Mouse (Mus musculus): ENCODE data around the gene Bicral. TPM values are rescaled to one million over a fixed set of nuclear protein-coding genes. Genes with fewer than 3 reads are reported as not detected.

The Bicral gene
- polyA plus RNA-seq, 1 experiment from 2014 or later = 7.8 TPM

- WGBS = 1% methylated on average over 44 of the region's 44 CpGs
- H3K4me3 ChIP-seq = peak within 1 kb of the TSS; percentile 71
- ATAC-seq (ENCODE audit: low FRiP score, low read depth) = peak; percentile 97
- H3K27me3 ChIP-seq = no peaks in the 10 kb centered on the region
- peaks cover 8% of the 10 kb centered on the region for H3K4me1 ChIP-seq
- H3K4me2 ChIP-seq (replicated peaks) = peak within 1 kb of the TSS; percentile 68
- H3K9ac ChIP-seq (replicated peaks) = peak within 1 kb of the TSS; percentile 81
- H3K36me3 ChIP-seq = peaks cover 30% of the 10 kb centered on the region
- H3K9me3 ChIP-seq = no peaks in the 10 kb centered on the region
- H3K27ac ChIP-seq (replicated peaks) = peak within 1 kb of the TSS; percentile 83
Measured at GRCm38 (mm10) chr17:46782341-46783221, 75.7 kb downstream of the Bicral start, which contains the start of gene Rpl7l1. Rpl7l1 (minus strand) TSS chr17:46782672.

DNA sequence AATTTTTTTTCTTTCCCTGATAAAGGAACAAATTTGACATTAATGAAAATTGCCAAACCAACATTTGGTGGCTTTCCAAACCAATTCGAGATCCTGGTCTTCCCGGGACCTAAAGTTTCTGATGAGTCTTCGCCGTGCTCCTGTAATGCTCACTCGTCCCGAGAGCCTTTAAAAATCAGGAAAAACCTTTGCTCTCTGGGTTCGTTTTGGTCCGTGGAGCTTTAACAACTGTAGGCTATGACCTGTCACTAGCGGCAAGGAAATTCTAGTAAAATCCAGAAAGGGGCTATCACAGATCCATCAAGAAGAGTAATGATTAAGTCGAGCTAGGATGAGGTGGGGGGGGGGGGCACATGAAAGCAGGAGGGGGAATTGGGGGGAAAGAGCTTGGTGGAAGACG lies 76.4 kb downstream of the Bicral start:
- 9% methylated on average over 11 of the region's 11 CpGs for whole genome bisulfite sequencing
- Histone ChIP-seq H3K27me3 (no peaks in the 10 kb centered on the region), H3K9ac (replicated peaks) (peak overlapping the region; percentile 81), H3K9me3 (no peaks in the 10 kb centered on the region), H3K27ac (replicated peaks) (peak overlapping the region; percentile 83), H3K36me3 (peaks cover 37% of the 10 kb centered on the region), H3K4me3 (peak overlapping the region; percentile 71), H3K4me2 (replicated peaks) (peak overlapping the region; percentile 68), H3K4me1 (peaks cover 8% of the 10 kb centered on the region)
- no peak for ATAC-seq (ENCODE audit: low FRiP score, low read depth)

GRCm38 (mm10) chr17:46776087-46776486 lies 82.2 kb downstream of the Bicral start:
- no peak for ATAC-seq (ENCODE audit: low FRiP score, low read depth)
- peaks cover 21% of the 10 kb centered on the region for H3K4me1 ChIP-seq
- no peaks in the 10 kb centered on the region for H3K9me3 ChIP-seq
- H3K27me3 ChIP-seq = no peaks in the 10 kb centered on the region
- 85% methylated on average over 3 of the region's 3 CpGs for WGBS
- H3K36me3 ChIP-seq = peaks cover 61% of the 10 kb centered on the region
- H3K4me2 ChIP-seq (replicated peaks) = no peak overlapping the region
- H3K9ac ChIP-seq (replicated peaks) = no peak overlapping the region
- H3K4me3 ChIP-seq = no peak overlapping the region
- H3K27ac ChIP-seq (replicated peaks) = no peak overlapping the region

GRCm38 (mm10) chr17:46775070-46775469 lies 83.2 kb downstream of the Bicral start:
- 94% methylated on average over 9 of the region's 9 CpGs for WGBS
- Histone ChIP-seq H3K9me3 (no peaks in the 10 kb centered on the region), H3K36me3 (peaks cover 55% of the 10 kb centered on the region), H3K4me3 (no peak overlapping the region), H3K27me3 (no peaks in the 10 kb centered on the region), H3K4me2 (replicated peaks) (no peak overlapping the region), H3K4me1 (peaks cover 19% of the 10 kb centered on the region), H3K9ac (replicated peaks) (no peak overlapping the region), H3K27ac (replicated peaks) (no peak overlapping the region)
- ATAC-seq (ENCODE audit: low FRiP score, low read depth) = no peak

DNA sequence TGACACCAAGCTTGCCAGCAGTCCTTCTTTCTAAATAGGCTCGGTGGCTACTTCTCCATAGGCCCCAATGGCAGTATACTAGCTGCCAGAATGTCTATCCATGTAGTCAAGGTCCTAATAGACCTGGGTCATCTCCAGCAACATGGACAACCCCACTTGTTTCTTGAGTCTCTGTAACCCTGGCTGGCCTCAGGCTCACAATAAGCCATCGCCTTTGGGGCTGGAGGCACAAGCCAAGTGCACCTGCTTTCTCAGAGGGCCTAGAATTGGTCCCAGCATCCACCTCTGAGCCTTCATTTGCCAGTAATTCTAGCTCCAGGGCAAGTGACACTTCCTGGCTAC lies 84.2 kb downstream of the Bicral start:
- Histone ChIP-seq H3K4me2 (replicated peaks) (peak overlapping the region; percentile 87), H3K9ac (replicated peaks) (no peak overlapping the region)
- 45% methylated on average over 2 of the region's 2 CpGs for WGBS

DNA sequence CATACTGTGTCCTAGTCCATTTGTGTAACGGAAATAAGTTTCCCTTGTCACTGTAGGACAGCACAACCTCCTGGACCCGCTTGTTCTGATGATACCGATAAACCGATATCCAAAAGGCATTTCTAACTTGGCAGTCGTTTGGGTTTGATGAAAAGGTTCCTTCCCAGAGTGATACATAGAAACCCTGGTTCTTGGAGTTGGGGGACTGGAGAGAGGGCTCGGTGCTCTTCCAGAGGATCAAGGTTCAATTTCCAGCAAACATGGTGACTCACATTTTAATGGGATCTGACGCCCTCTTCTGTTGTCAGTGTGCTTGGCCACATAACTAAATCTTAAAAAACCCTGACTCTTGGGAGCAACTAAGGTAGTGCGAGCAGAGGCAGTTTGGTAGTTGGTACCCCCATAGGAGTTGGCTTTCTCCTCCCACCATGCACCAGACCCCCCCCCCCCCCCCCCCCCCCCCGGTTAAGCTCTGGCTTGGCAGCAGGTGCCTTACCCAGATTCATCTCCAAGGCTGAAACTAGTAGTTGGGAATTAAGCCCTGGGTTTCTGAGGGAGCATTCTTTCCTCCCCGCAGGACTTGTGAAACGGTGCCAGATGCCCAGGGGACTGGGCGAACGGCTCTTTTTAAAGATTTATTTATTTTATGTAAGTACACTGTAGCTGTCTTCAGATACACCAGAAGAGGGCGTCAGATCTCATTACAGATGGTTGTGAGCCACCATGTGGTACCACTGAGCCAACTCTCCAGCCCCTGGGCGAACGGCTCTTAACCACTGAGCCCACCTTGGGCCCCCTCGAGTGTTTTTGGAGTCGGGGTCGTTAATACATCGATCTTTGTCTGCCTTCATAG lies 84.8 kb downstream of the Bicral start:
- Histone ChIP-seq H3K27me3 (no peaks in the 10 kb centered on the region), H3K9me3 (no peaks in the 10 kb centered on the region), H3K36me3 (peaks cover 40% of the 10 kb centered on the region), H3K4me2 (replicated peaks) (peak overlapping the region; percentile 87), H3K4me1 (peaks cover 19% of the 10 kb centered on the region), H3K27ac (replicated peaks) (peak overlapping the region; percentile 50; the same call in 1 of the 2 replicates), H3K9ac (replicated peaks) (peak overlapping the region; percentile 67), H3K4me3 (peak overlapping the region; percentile 68)
- WGBS = 13% methylated on average over 18 of the region's 20 CpGs
- ATAC-seq (ENCODE audit: low FRiP score, low read depth) = no peak; the same call in 1 of the 2 replicates

More for the DNA sequence above, 84.2 kb downstream of the Bicral start:
- ATAC-seq (ENCODE audit: low FRiP score, low read depth) = no peak
- Histone ChIP-seq H3K4me3 (0 out of 2 replicates have a peak overlapping the region, but pooled peaks have one; percentile 68), H3K27ac (replicated peaks) (no peak overlapping the region), H3K4me1 (peaks cover 19% of the 10 kb centered on the region), H3K27me3 (no peaks in the 10 kb centered on the region), H3K9me3 (no peaks in the 10 kb centered on the region), H3K36me3 (peaks cover 46% of the 10 kb centered on the region)

GRCm38 (mm10) chr17:46772404-46773277 lies 85.6 kb downstream of the Bicral start, which contains the start of gene 2310039H08Rik:
2310039H08Rik (plus strand) TSS chr17:46772635.
- peaks cover 32% of the 10 kb centered on the region for H3K36me3 ChIP-seq
- peak within 1 kb of the TSS; percentile 87 for H3K4me2 ChIP-seq (replicated peaks)
- H3K4me3 ChIP-seq = peak within 1 kb of the TSS; percentile 68
- peaks cover 19% of the 10 kb centered on the region for H3K4me1 ChIP-seq
- H3K9me3 ChIP-seq = no peaks in the 10 kb centered on the region
- under 1% methylated on average over 50 of the region's 50 CpGs for WGBS
- peak within 1 kb of the TSS; percentile 50 for H3K27ac ChIP-seq (replicated peaks)
- peak; percentile 93 for ATAC-seq (ENCODE audit: low FRiP score, low read depth)
- no peaks in the 10 kb centered on the region for H3K27me3 ChIP-seq
- H3K9ac ChIP-seq (replicated peaks) = peak within 1 kb of the TSS; percentile 67

DNA sequence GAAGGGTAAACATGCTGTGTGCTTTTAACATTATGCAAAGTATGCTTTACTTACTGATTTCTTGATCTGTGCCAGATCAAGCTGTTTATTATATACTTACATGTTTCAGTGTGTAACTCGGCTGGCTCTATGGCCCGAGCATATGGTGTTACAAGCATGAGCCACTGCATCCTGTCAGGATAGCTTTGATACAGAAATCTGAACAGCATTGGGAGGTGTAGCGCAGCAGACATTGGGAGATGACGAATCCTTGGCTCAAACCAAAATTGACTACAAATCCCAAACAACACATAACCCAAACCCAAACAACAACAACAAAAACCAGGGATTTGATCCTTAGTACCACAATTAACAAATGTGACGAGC lies 86.3 kb downstream of the Bicral start:
- H3K36me3 ChIP-seq = peaks cover 25% of the 10 kb centered on the region
- H3K9me3 ChIP-seq = no peaks in the 10 kb centered on the region
- H3K4me1 ChIP-seq = peaks cover 19% of the 10 kb centered on the region
- 0 out of 2 replicates have a peak, but pooled peaks have one; percentile 8 for ATAC-seq (ENCODE audit: low FRiP score, low read depth)
- H3K4me2 ChIP-seq (replicated peaks) = peak overlapping the region; percentile 87
- no peaks in the 10 kb centered on the region for H3K27me3 ChIP-seq
- 9% methylated on average over 5 of the region's 5 CpGs for WGBS
- H3K4me3 ChIP-seq = peak overlapping the region; percentile 68
- H3K9ac ChIP-seq (replicated peaks) = peak overlapping the region; percentile 67
- H3K27ac ChIP-seq (replicated peaks) = peak overlapping the region; percentile 50

- WGBS = 65% methylated on average over 17 of the region's 17 CpGs
- H3K4me1 ChIP-seq = peaks cover 19% of the 10 kb centered on the region
- peak overlapping the region; percentile 67; the same call in 1 of the 2 replicates for H3K9ac ChIP-seq (replicated peaks)
- no peak overlapping the region; the same call in 1 of the 2 replicates for H3K27ac ChIP-seq (replicated peaks)
- ATAC-seq (ENCODE audit: low FRiP score, low read depth) = no peak
- H3K4me2 ChIP-seq (replicated peaks) = peak overlapping the region; percentile 87
- peak overlapping the region; percentile 68 for H3K4me3 ChIP-seq
- H3K27me3 ChIP-seq = no peaks in the 10 kb centered on the region
- peaks cover 21% of the 10 kb centered on the region for H3K36me3 ChIP-seq
- no peaks in the 10 kb centered on the region for H3K9me3 ChIP-seq
Measured at GRCm38 (mm10) chr17:46771616-46772015, 86.7 kb downstream of the Bicral start.

DNA sequence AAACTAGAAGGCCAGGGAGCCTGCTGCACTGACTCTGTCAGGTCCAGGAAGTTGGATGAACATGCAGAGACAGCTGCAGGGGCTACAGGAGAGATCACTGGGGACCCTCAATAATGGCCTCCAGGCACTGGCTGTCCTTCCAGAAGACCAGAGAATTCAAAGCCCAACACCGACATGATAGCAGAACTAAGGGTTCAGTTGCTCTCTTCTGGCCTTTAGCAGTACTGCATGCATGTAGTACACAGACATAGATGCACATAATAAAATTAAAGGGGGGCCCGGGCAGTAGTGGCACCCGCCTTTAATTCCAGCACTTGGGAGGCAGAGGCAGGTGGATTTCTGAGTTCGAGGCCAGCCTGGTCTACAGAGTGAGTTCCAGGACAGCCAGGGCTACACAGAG lies 87.3 kb downstream of the Bicral start:
- no peak overlapping the region for H3K4me3 ChIP-seq
- H3K4me1 ChIP-seq = peaks cover 19% of the 10 kb centered on the region
- no peak overlapping the region for H3K27ac ChIP-seq (replicated peaks)
- H3K4me2 ChIP-seq (replicated peaks) = no peak overlapping the region
- no peaks in the 10 kb centered on the region for H3K27me3 ChIP-seq
- no peaks in the 10 kb centered on the region for H3K9me3 ChIP-seq
- WGBS = 86% methylated on average over 4 of the region's 4 CpGs
- H3K9ac ChIP-seq (replicated peaks) = no peak overlapping the region
- no peak for ATAC-seq (ENCODE audit: low FRiP score, low read depth)
- H3K36me3 ChIP-seq = peaks cover 16% of the 10 kb centered on the region

GRCm38 (mm10) chr17:46770546-46770945 lies 87.7 kb downstream of the Bicral start:
- ATAC-seq (ENCODE audit: low FRiP score, low read depth) = no peak
- Histone ChIP-seq H3K27me3 (no peaks in the 10 kb centered on the region), H3K9ac (replicated peaks) (no peak overlapping the region), H3K4me3 (no peak overlapping the region), H3K4me1 (peaks cover 19% of the 10 kb centered on the region), H3K36me3 (peaks cover 11% of the 10 kb centered on the region), H3K4me2 (replicated peaks) (no peak overlapping the region), H3K27ac (replicated peaks) (no peak overlapping the region), H3K9me3 (no peaks in the 10 kb centered on the region)
- WGBS = 89% methylated on average over 11 of the region's 11 CpGs
